Mouse (Mus musculus): ENCODE measurements around the gene Tgds. TPM values are rescaled to one million over a fixed set of nuclear protein-coding genes. Genes with fewer than 3 reads are reported as not detected.
"Not testable (repeated sequence)": the region's sequence is repeated elsewhere in the genome, so short reads cannot be mapped to it uniquely, and the experiment has no call there.

Gene Tgds
- total and polyA plus RNA-seq, 2 experiments from 2014 or later = 4.3 to 7.3 TPM

DNA sequence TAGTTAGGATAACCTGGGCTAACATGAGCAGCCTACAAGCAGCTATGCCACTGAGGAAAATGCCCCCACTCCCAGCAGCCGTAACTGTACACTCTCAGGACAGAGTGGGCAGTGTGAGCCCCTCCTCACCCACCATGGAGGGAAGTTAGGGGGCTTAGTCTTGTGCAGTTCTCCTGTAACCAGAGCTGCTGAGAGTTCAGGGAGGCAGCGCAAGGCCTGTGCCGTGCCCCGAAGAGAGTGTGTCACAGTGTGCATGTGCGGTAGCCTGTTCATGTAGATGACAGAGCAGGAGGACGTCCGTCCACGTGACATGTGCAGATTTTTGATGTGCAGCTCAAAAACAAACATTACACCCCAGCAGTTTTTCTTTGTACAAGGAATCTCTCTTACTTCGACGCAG, 24.2 kb upstream of the Tgds start:
- Histone ChIP-seq H3K9me3 (ENCODE audit: low read length) (no peaks in the 10 kb centered on the region), H3K27ac (ENCODE audit: low read depth, low read length) (no peak overlapping the region), H3K27me3 (ENCODE audit: insufficient read depth, low read length) (no peaks in the 10 kb centered on the region), H3K36me3 (ENCODE audit: insufficient read depth, low read length) (peaks cover 19% of the 10 kb centered on the region), H3K4me1 (ENCODE audit: insufficient read depth, low read length) (no peaks in the 10 kb centered on the region), H3K4me3 (ENCODE audit: low read depth, low read length) (no peak overlapping the region), H3K4me2 (ENCODE audit: low read depth, low read length, poor library complexity, severe bottlenecking) (no peak overlapping the region), H3K9ac (replicated peaks; ENCODE audit: low read length, poor library complexity, severe bottlenecking) (no peak overlapping the region)
- TF ChIP-seq CTCF (IDR thresholded peaks at IDR 0.05) = no peak
- DNase-seq (ENCODE audit: low spot score) (no peak), ATAC-seq (ENCODE audit: low FRiP score) (no peak)
- WGBS = 85% methylated on average over 10 of the region's 10 CpGs

DNA sequence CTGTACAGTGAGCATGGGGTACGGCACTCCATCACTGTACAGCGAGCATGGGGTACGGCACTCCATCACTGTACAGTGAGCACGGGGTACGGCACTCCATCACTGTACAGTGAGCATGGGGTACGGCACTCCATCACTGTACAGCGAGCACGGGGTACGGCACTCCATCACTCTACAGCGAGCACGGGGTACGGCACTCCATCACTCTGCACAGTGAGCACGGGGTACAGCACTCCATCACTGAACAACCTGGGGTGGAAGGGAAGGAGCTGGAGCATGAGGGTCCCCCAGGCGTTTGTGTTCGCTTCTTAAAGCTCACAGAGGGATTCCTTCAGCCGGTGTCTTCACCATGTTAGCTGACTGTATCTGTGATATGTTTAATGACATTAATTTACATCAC, 23.5 kb upstream of the Tgds start:
- 97% methylated on average over 16 of the region's 16 CpGs for WGBS
- not testable (repeated sequence) for H3K4me3 ChIP-seq (ENCODE audit: low read depth, low read length); ATAC-seq (ENCODE audit: low FRiP score); H3K27ac ChIP-seq (ENCODE audit: low read depth, low read length); DNase-seq (ENCODE audit: low spot score); H3K4me1 ChIP-seq (ENCODE audit: insufficient read depth, low read length); H3K27me3 ChIP-seq (ENCODE audit: insufficient read depth, low read length); H3K4me2 ChIP-seq (ENCODE audit: low read depth, low read length, poor library complexity, severe bottlenecking); H3K9ac ChIP-seq (replicated peaks; ENCODE audit: low read length, poor library complexity, severe bottlenecking); H3K9me3 ChIP-seq (ENCODE audit: low read length)
- peaks cover 15% of the 10 kb centered on the region for H3K36me3 ChIP-seq (ENCODE audit: insufficient read depth, low read length)

DNA sequence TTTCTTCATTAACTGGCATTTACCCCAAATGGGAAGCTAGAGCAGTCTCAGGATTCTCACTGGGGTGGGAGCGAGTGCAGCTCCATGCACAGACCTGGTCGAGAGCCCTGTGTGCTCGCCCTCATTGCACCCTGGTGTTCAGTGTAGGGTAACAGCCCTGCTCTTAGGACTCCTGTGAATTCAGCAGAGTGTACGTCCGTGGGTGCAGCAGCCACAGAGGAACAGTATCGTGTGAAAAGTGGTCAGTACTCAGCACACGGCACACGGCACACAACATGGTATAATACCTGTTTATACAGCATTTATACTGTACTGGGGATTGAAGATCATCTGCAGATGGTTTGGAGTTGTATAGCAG, 19.7 kb upstream of the Tgds start:
- Histone ChIP-seq H3K9ac (replicated peaks; ENCODE audit: low read length, poor library complexity, severe bottlenecking) (no peak overlapping the region), H3K27me3 (ENCODE audit: insufficient read depth, low read length) (no peaks in the 10 kb centered on the region), H3K4me3 (ENCODE audit: low read depth, low read length) (no peak overlapping the region), H3K4me1 (ENCODE audit: insufficient read depth, low read length) (no peaks in the 10 kb centered on the region), H3K4me2 (ENCODE audit: low read depth, low read length, poor library complexity, severe bottlenecking) (no peak overlapping the region), H3K27ac (ENCODE audit: low read depth, low read length) (no peak overlapping the region), H3K9me3 (ENCODE audit: low read length) (no peaks in the 10 kb centered on the region), H3K36me3 (ENCODE audit: insufficient read depth, low read length) (0 out of 2 replicates have a peak, but pooled peaks cover 3% of the 10 kb centered on the region)
- DNase-seq (ENCODE audit: low spot score) (no peak), ATAC-seq (ENCODE audit: low FRiP score) (no peak)
- 95% methylated on average over 8 of the region's 8 CpGs for WGBS
- no peak for TF ChIP-seq CTCF (IDR thresholded peaks at IDR 0.05)

DNA sequence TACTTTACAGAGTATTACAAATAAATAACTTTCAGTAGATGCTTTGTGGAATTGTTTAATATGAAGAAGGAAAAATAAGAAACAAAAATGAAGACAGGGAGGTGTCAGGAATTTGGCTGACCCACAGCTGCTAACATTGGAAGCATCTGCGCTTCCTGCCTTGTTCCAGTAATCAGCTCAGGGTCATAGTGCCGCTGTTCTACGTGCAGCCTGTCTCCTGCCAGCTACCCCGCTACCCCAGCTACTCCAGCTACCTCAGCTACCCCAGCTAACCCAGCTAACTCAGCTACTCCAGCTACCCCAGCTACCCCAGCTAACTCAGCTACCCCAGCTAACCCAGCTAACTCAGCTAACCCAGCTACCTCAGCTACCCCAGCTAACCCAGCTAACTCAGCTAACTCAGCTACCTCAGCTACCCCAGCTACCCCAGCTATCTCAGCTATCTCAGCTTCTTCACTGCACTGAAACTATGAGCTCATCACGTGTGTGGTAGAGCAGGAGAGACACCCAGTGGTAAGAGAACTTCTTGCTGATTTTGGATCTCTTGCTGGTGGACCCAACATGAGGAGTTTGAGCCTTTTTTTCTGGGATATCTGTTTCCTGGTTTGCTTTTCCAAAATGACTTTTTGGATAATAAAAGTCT, 19.2 kb upstream of the Tgds start:
- H3K9me3 ChIP-seq (ENCODE audit: low read length) = no peaks in the 10 kb centered on the region
- H3K27me3 ChIP-seq (ENCODE audit: insufficient read depth, low read length) = no peaks in the 10 kb centered on the region
- H3K27ac ChIP-seq (ENCODE audit: low read depth, low read length) = no peak overlapping the region
- H3K4me1 ChIP-seq (ENCODE audit: insufficient read depth, low read length) = no peaks in the 10 kb centered on the region
- no peak for ATAC-seq (ENCODE audit: low FRiP score)
- H3K9ac ChIP-seq (replicated peaks; ENCODE audit: low read length, poor library complexity, severe bottlenecking) = no peak overlapping the region
- H3K4me2 ChIP-seq (ENCODE audit: low read depth, low read length, poor library complexity, severe bottlenecking) = no peak overlapping the region
- 0 out of 2 replicates have a peak, but pooled peaks cover 3% of the 10 kb centered on the region for H3K36me3 ChIP-seq (ENCODE audit: insufficient read depth, low read length)
- H3K4me3 ChIP-seq (ENCODE audit: low read depth, low read length) = no peak overlapping the region
- TF ChIP-seq CTCF (IDR thresholded peaks at IDR 0.05) = peak; percentile 76
- 74% methylated on average over 5 of the region's 5 CpGs for WGBS
- peak; percentile 53 for DNase-seq (ENCODE audit: low spot score)

DNA sequence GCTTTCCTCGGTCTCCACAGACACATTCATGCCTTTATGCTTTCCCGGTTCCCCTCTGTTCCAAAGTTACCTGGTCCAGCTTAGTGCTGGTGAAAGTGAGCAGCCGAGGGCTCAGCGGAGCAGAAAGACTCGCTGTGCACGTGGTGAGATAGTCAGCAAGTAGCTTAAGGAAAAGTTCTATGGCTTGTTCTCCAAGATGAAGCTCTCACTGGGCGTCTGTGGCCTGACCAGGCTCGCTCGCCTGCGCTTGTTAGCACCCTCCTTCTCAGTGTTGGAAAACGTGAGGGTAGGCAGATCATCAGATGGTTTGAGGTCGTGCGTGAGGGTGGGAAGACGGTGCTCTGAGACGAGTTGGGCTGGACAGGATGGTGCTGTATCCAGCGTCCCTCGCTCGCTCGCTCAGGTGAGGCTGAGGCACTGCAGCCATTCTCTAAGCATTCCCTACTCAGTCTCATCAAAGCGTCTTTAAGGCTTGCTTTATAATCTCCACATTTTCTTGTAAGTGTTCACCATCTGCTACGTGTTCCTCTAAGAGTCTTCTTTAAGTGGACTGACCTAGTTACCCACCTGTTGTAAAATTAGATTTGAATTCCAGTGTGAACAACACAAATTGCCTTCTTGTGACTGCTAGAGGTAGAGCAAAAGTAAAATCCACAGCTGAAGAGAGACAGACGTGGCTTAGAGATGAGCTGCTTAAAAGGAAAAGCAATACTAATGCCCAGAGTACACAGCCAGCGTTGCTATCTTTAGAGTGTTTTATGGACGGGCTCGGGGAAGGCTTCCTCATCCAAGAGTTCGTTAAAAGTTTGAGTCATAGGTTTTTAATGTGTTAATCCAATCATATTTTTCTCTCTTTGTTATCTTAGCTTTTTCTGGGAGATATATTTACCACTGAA, 18.3 kb upstream of the Tgds start:
- Histone ChIP-seq H3K4me2 (ENCODE audit: low read depth, low read length, poor library complexity, severe bottlenecking) (no peak overlapping the region), H3K4me1 (ENCODE audit: insufficient read depth, low read length) (no peaks in the 10 kb centered on the region), H3K4me3 (ENCODE audit: low read depth, low read length) (no peak overlapping the region), H3K27me3 (ENCODE audit: insufficient read depth, low read length) (no peaks in the 10 kb centered on the region), H3K27ac (ENCODE audit: low read depth, low read length) (no peak overlapping the region), H3K9ac (replicated peaks; ENCODE audit: low read length, poor library complexity, severe bottlenecking) (no peak overlapping the region), H3K9me3 (ENCODE audit: low read length) (no peaks in the 10 kb centered on the region), H3K36me3 (ENCODE audit: insufficient read depth, low read length) (no peaks in the 10 kb centered on the region)
- 89% methylated on average over 26 of the region's 26 CpGs for WGBS
- DNase-seq (ENCODE audit: low spot score) (no peak), ATAC-seq (ENCODE audit: low FRiP score) (no peak)
- no peak for TF ChIP-seq CTCF (IDR thresholded peaks at IDR 0.05)

DNA sequence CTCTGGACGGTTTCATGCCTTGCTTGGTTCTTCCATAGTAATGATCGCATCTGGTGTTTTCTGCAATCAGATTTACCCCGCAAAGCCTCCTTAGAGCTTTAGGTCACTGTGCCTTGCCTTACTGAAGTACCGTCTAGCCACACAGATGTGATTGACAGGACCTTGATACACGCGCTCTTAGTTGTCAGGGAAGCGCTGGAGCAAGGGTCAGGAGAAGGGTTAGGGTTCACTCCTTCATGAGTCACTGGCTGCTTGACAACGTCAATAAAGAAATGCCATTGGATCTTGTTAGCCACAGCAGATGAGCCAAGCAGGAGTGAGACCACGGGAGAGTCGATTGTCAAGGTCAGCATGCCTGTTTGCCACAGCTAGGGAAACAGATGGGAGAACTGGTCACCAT, 16.0 kb upstream of the Tgds start:
- H3K4me2 ChIP-seq (ENCODE audit: low read depth, low read length, poor library complexity, severe bottlenecking) = no peak overlapping the region

More for the DNA sequence above, 16.0 kb upstream of the Tgds start:
- DNase-seq (ENCODE audit: low spot score) (no peak), ATAC-seq (ENCODE audit: low FRiP score) (no peak)
- 78% methylated on average over 10 of the region's 10 CpGs for WGBS
- H3K27ac ChIP-seq (ENCODE audit: low read depth, low read length) = no peak overlapping the region
- no peaks in the 10 kb centered on the region for H3K27me3 ChIP-seq (ENCODE audit: insufficient read depth, low read length)
- H3K4me1 ChIP-seq (ENCODE audit: insufficient read depth, low read length) = no peaks in the 10 kb centered on the region
- TF ChIP-seq CTCF (IDR thresholded peaks at IDR 0.05) = no peak
- no peak overlapping the region for H3K9ac ChIP-seq (replicated peaks; ENCODE audit: low read length, poor library complexity, severe bottlenecking)
- no peaks in the 10 kb centered on the region for H3K36me3 ChIP-seq (ENCODE audit: insufficient read depth, low read length)
- H3K4me3 ChIP-seq (ENCODE audit: low read depth, low read length) = no peak overlapping the region
- H3K9me3 ChIP-seq (ENCODE audit: low read length) = no peaks in the 10 kb centered on the region
